Mouse (Mus musculus) left cerebral cortex, postnatal 36 days (tissue): ENCODE results near the gene Tecta. TPM values are rescaled to one million over a fixed set of nuclear protein-coding genes. Genes with fewer than 3 reads are reported as not detected.

Experiments
- DNase-seq, 2 experiments: peaks; one replicate each; pipeline ENCODE4 v3.0.0; 2021 to 2022; ENCODE audit warnings: low spot score in 2 of 2, mixed read lengths in 1 of 2
- intact Hi-C: fragments of 180-260 bp; cut with DNase I; formaldehyde crosslinking; loops from one replicate; pipeline ENCODE4 v1.15.1; 2025
- total RNA-seq, 2 experiments: library from RNA; stranded (reverse); gene quantifications; 2 replicates each; pipeline ENCODE4 v1.2.3; 2021

The Tecta gene
- total RNA-seq, 2 experiments from 2014 or later = 0.20 to 0.50 TPM

DNA sequence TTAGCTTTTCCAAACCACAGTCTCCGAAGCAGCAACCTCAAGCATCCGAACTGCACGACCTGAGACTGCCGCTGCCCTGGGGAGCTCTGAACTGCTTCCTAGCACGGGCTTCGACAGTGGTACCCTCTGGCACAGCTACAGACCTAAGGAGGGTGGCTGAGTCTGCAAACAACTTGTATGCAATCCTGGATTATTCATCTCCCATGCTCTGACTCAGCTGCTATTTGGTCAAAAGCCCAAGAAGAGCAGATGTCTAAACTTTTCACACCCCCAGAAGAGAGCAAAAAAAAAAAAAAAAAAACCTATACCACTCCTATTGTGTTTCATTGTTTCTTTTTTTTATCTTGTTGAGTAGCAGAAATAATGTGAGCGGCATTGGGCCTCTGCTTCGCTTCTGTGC lies 5.4 kb downstream of the Tecta start:
- no peak for DNase-seq
- intact Hi-C loops = loop anchor here (5.0 kb wide), 1 partner anchor 153 kb away; no protein-coding TSS in a partner anchor

DNA sequence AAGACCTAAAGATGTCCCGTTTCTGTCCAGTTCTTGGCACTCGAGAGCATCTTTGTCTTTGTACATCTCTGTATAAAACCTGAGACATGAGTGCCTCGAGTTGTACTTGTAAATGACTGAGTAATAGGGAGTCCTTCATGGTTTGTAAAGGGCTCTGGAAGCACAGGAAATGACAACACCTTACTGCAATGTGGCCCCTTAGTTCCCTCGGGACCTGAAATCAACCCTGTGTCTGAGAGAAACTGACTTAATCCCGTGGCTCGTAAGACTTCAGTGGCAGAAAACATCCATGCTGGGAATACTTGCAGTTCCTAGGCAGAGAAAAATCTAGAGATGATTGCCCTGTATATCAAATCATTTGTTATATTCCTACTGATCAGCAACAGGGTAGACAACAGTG lies 6.8 kb downstream of the Tecta start:
- DNase-seq = no peak
- intact Hi-C loops = loop anchor here (5.0 kb wide), 1 partner anchor 154 kb away; no protein-coding TSS in a partner anchor

DNA sequence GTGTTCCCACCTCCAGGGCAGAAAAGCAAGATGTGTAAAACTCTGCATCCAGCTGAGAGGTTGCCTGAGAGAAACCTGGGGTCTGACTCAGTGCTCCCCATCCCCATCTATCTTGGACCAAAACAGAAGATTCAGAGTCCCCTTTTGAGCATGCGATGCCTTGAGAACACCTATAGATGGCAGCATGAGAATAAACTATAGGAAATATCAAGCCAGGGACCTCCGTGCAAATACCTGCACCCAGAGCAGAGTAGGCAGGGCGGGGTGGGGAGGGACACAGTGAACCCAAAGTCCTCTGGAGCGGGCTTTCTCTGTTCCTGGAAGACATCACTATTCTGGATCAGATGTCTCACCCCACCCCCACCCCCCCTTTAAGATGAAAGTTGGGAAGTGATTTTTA lies 11.2 kb downstream of the Tecta start:
- intact Hi-C loops = loop anchor here (5.0 kb wide), 2 partner anchors 61 to 554 kb away; partner anchors contain the start of gene Grik4
- no peak for DNase-seq

DNA sequence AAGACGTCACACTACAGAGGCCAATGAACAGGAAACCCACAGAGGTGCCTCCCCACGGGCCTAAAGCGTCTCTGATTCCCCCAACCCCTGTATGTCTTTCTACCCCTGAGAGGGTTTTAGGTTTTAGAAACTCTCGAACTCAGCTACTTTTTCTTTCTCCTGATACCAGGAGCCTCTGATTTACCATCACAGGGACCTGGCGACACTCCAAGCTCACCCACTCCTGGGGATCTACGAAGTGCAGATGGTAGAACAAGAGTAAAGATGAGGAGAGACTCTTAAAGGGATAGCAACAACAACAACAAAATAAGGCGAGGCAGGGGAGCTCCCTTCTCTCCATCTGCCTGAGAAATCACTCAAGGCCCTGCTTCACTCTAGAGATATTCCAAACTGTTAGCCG lies 12.7 kb downstream of the Tecta start:
- no peak for DNase-seq
- intact Hi-C loops = loop anchor here (5.0 kb wide), 2 partner anchors 60 to 555 kb away; partner anchors contain the start of gene Grik4

DNA sequence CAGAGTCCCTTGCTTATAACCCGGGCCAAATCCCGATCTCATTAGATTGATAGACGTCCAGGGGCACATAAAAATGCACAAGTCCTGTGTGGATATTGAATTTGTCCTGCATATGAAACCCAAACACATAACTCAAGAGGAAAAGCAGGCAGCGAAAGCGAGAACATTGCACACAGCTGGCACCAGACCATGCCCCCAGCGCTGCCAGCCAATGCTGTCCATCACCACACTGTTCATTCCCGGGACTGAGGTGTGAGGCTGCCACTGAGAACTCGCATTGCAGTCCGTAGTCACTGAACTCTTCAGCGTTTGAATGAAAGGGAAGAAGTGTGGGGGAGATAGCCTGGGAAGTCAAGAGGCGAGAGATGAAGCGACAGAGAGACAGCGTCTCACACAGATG lies 14.1 kb downstream of the Tecta start:
- DNase-seq = no peak
- intact Hi-C loops = loop anchor here (5.0 kb wide), 2 partner anchors 58 to 557 kb away; partner anchors contain the start of gene Grik4

DNA sequence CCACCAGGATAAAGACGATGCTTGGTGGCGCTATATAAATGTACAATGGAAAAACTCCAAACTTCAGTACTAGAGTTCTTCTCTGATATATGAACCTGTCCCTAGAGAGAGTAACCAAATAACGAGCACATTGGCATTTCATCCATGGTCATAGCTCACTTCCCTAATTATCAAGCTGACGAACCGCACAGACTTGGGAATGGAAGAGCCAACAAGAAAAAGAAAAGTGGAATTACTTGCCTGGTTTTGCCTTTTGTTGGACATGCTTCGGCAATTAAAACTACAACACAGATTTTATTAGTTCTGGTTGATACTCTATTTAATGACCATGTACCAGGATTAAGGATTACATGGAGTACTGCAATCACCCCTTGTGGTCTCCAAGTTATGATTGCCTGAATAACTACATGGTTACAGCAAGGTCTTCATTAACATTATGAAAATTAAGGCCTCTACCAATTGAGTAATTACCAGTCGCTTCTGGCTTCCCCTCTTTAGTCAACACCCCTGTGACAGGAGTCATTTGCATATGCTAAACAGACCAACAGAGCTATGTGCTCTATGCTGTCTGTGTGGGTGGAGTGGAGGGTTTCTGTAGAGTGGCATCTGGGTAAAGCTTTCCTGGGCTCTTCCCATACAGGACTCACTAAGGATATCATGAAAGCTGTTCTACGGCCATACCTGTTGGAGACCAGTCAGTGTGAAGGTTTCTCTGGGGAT lies 16.9 kb downstream of the Tecta start:
- no peak for DNase-seq
- intact Hi-C loops = no loop called here

DNA sequence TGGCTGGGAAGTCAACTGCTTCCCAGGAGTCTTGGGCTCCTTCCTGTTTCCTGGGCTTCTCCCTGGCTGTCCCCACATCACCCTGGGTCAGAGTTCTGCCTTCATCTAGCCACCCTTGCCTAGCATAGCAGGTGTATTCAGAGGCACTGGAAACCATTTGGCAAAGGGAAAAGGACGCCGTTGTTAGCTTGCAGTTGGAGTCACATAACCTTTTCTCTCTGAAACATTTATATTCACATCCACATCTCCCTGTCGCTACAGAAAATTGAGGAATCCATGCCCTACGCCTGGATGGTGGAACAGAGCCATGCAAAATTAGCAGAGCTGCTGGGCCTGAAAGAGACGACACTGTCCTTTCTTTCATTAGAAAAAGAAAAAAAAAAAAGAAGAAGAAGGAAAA lies 17.7 kb downstream of the Tecta start:
- intact Hi-C loops = no loop called here
- DNase-seq = no peak

DNA sequence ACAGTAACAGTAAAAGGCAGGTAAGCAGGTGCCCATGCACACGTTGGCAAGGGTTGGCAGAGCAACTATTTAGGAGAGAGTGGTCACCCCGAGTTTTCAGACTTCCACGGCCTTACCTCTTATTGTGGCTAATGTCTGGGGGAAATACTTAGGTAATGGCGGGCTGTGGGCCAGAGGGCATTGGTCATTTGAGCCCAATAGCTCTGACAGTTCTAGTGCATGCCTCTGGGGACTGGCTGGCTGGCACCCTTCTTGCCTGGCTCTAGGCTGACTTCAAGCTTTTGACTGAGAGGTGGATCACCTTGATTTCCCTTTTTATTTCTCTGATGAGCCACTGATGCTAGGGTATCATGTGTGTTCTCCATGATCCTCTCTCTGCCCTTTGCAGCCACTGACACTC lies 21.7 kb downstream of the Tecta start:
- DNase-seq = no peak
- intact Hi-C loops = no loop called here

DNA sequence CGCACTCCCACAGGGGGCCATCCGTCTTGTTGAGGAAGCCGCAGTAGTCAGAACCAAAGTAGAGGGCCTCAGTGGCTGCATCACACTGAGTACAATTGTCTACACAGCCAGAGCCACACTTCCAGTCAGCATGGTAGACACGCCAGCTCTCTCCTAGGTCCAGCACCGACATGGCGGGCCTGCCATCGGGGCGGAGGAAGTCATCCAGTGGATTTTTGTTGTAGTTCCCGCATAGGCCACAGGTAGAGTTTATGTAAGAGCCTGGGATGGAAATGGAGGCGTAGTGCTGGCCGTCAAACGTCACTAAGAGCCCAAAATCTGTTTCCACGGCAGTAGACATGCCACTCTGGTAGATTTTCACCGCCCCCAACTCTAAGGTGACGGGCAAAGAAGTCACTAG lies 22.1 kb downstream of the Tecta start:
- no peak for DNase-seq
- intact Hi-C loops = no loop called here

DNA sequence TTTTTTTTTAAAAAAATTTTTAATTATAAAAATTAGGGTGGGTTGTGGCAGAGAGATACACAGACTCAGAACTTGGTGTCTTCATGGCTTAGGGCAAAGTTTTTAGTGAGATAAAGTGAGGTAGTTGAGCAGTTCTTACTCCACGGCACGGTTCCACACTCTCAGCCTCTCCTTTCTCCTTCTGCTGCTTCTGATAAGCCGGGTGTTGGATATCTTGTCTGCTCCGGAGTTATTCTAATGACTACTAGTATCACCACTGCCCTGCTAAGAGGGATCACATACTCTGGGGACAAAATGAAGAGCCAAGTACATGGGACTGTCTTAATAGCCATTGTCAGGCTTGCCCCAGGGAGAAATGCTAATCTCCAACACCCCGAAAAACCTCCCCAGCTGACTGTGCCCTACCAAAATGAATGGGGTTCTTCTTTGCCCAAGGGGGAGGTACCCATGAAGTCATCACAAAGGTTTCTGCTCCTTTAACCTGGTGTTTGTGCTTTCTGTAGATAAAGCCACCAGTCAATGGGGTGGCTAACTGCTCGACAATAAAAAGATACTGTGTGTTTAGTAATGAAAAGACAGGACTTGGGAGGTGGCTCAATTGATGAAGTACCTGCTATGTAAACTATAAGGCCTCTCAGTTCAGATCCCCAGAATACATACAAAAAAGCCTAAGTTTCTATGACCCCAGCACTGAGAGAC lies 27.9 kb downstream of the Tecta start:
- intact Hi-C loops = no loop called here
- no peak for DNase-seq

DNA sequence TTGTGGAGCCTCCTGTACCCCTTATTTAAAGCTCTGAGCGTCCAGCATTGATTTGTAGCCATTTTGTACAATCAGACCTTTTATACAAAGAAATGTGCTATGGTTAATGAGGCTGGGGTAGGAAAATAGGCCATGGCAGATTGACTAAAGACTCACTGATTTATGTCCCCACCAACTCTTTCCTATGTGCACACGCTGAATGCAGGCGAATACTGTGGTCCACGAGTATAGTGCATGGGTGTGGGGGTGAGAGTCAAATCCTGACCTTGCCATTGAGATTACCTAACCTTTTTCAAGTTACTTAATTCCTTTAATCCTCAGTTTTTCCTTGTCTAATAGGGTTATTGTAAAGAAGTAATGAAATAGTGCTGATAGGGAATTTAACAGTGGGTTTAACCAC lies 42.1 kb downstream of the Tecta start:
- no peak for DNase-seq
- intact Hi-C loops = no loop called here

DNA sequence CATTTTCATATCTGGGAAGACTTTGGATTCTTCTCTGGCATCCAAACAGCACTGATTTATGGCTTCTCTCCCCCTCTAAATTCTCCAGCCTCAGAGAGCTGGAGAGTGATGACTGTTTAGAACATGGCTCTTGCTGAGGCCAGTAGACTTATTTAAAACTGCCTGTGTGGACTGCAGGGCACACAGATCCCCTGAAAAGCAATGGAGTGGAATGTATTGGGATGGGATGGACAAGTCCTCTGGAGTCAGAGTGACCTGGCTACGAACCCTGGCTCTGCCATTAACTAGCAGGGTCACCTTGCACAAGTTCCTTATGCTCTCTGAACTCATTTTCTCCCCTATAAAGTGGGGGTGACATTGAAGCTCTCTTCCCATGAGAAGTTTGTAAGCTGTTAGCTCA lies 44.9 kb downstream of the Tecta start:
- intact Hi-C loops = no loop called here

DNA sequence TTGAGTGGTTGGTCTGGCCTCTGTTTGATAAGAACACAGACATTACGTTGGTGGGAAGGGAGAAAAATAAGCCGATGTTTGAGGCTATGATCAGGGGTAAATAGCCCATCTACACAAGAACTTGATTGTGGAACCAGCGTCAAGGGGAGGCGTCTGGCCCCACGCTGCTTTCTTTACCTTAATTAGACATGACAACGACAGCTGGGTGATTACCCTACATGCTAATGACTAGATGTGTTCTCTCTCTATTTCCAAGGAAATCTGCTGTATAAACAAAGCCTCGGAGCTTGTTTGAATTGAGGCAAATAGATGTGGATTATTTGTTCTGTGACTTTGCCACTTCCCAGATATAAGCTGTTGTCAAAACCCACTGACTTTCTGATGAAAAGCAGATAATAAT lies 49.9 kb downstream of the Tecta start:
- intact Hi-C loops = no loop called here
- DNase-seq = no peak

More for the DNA sequence above, 44.9 kb downstream of the Tecta start:
- no peak for DNase-seq

DNA sequence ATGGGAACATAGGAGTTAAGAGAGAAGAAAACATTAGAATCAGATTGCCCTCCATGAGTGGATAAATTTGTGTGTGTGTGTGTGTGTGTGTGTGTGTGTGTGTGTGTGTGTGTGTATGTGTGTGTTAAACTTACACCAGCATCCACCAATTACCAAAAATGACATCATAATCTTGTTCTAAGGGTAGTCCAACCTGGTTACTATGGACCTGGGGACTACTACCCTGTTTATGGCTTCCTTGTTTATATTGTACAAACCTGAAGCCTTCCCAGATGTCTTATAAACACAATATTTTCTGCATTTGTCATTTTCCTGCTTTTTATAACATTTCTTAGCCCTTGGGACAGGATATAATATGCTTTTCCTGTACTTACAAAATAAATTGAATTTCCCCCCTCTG lies 53.4 kb downstream of the Tecta start:
- intact Hi-C loops = no loop called here
- no peak for DNase-seq

DNA sequence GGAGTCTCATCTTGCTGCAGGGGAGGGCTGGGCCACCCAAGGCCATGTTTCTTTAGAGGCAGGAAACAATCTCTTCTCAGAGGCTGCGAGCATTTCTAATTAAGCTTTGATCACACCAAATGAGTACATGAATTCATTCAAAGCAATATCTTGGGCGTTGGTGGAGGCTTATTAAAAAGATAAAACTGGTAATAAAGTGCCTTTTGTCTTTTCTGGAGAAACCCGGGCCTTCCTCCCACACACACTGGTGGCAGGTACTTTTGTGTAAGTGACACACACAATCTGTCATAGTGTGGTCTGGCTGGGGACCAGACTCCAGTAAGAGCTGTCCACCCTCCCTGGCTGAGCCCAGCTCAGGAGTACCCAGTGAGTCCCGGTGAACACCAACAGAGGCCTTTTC lies 60.6 kb downstream of the Tecta start:
- intact Hi-C loops = no loop called here

DNA sequence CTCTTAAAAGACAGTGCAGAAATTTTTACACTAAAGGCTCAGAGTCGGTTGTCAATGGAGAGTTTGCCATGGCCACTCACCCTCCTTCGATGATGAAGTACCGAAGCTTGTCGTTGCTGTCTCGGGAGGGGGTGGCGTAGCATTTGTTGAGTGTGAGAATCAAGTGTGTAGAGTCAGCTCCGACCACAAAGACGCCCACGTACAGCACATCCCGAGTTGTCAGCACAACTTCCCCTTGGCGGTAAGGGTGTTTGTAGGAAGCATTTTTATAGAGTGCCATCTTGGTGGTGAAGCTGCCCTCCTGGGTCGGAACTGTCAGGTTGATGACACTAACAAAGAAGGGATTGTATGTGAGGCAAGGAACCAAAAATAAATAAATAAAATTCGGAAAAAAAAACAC lies 62.7 kb downstream of the Tecta start:
- intact Hi-C loops = no loop called here
- DNase-seq = no peak

More for the DNA sequence above, 60.6 kb downstream of the Tecta start:
- no peak for DNase-seq

DNA sequence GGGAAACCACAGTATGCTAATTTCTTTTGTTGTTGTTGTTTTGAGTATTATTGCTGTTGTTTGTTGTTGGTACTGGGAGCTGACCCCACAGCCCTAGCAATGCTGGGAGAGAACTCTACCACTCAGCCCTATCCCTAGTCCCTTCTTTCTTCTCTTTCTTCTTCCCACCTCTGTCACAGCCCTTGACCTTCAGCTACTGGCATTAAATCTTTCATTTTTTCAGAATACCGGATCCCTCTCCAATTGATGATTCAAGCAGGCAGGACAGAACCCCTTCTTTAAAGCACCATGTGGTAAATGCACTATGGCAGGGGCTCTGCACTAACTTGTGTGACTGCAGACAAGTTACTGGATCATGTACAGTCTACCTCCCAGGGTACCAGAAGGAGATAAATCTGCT lies 63.2 kb downstream of the Tecta start:
- intact Hi-C loops = no loop called here

DNA sequence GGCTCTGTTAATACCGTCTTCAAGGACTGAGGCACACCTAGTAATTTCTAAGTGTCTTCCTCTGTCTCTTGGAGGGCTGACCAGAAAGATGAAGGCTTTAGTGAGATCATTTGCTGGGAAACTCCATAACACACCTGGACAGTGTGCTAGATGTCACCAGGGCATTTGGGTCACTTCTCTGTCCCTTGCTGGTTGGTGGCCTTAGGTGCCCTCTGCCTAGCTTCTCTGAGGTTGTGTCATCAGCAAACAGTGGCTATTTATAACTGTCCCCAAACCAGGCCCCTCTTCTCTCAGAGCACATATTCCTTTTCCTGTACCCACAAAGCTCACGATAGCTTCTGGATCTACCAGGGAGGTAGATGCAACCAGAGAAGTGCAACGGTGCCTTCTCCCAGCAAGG lies 64.8 kb downstream of the Tecta start:
- intact Hi-C loops = no loop called here

More for the DNA sequence above, 63.2 kb downstream of the Tecta start:
- no peak for DNase-seq

DNA sequence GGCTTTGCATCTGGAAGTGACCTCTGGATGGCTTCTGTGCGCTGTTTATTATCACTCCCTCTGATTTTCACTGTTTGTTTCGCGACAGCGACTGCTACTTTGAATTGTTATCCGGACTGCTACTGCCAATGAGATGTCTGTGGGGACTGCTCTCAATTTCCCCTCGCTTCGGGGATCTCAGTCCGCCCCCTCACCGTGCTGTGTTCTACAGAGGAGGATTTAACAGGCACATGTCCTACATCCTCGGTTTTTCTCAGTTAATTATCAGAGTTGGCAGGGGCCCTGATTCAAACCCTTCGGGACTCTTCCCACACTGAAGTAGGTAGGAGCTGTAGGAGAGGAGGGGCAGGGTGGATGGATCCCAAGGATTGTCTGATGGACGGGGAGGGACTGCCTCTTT lies 67.0 kb downstream of the Tecta start:
- DNase-seq = no peak
- intact Hi-C loops = no loop called here

More for the DNA sequence above, 64.8 kb downstream of the Tecta start:
- DNase-seq = no peak

DNA sequence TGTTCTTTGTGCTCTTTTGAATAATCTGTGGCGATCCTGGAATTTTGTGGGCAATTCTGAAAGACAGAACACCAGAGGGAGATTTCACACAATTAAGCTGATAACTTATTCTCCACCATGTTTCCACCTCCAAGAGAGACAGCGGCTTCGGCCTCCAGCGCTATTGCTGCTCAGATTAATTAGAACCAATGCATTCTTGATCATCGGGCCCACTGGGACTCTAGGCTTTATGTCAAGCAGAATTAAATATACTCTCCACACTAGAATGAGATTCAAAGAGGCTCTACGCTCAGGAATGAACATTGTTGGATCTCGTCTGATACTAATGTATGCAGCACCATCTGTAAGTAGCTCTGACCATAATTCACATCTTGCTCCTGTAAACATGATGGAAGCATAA lies 68.4 kb downstream of the Tecta start:
- intact Hi-C loops = no loop called here

DNA sequence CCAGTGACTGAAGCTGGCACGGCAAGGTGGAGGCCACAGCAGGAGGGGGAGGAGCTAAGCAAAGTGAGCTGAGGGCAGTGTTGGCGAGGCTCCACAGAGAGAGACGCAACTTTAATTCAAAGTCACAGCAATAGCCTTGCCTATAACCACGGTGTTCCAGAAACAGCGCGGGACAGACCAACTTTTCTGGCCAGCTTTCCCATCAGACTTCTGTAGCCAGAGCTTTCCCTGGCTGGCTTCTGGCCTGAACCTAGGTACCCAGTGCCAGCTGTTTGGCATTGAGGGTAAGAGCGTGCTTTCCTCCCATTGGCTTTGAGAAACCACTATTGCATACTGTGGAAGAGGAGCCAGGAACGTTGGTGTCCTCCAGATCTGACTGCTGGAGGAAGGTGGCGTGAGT lies 70.0 kb downstream of the Tecta start:
- intact Hi-C loops = loop anchor here (5.0 kb wide), 2 partner anchors 58 to 218 kb away; no protein-coding TSS in a partner anchor
- no peak for DNase-seq

More for the DNA sequence above, 68.4 kb downstream of the Tecta start:
- no peak for DNase-seq
